Mouse (Mus musculus) heart, postnatal 0 days (tissue): ENCODE results near the gene Morc2a. TPM values are rescaled to one million over a fixed set of nuclear protein-coding genes. Genes with fewer than 3 reads are reported as not detected.
"Not testable (repeated sequence)": the region's sequence is repeated elsewhere in the genome, so short reads cannot be mapped to it uniquely, and the experiment has no call there.

Experiments used
- ATAC-seq: fragments of 200-750 bp; cut with Nextera tagmentation; 2 replicates; pipeline ENCODE4 v1.8.0; 2017; ENCODE audit warnings: low read depth, moderate number of reproducible peaks, moderate library complexity; ENCODE audit not compliant: insufficient read depth
- DNase-seq: peaks from one replicate; pipeline ENCODE4 v3.0.0-alpha.2; 2016; ENCODE audit warnings: low spot score
- H3K27ac ChIP-seq: fragments of 300-500 bp; sonication (generic); 2 replicates; pipeline ENCODE4 v1.5.1; 2014; ENCODE audit warnings: low read depth, mild to moderate bottlenecking
- H3K27me3 ChIP-seq: fragments of 300-500 bp; sonication (generic); 2 replicates; pipeline ENCODE4 v1.6.1; 2014; ENCODE audit warnings: low read length, mixed read lengths; ENCODE audit not compliant: control insufficient read depth, insufficient read depth
- H3K36me3 ChIP-seq: fragments of 300-500 bp; sonication (generic); replicated peaks from 2 replicates; pipeline ENCODE4 v1.6.1; 2014; ENCODE audit warnings: low read length, mixed read lengths; ENCODE audit not compliant: control insufficient read depth, insufficient read depth
- H3K4me1 ChIP-seq: fragments of 300-500 bp; sonication (generic); 2 replicates; pipeline ENCODE4 v1.6.1; 2014; ENCODE audit warnings: antibody characterized with exemption; ENCODE audit not compliant: control insufficient read depth, insufficient read depth
- H3K4me2 ChIP-seq: fragments of 300-500 bp; sonication (generic); 2 replicates; pipeline ENCODE4 v1.6.1; 2014; ENCODE audit warnings: low read depth, mild to moderate bottlenecking, low read length, moderate library complexity
- H3K4me3 ChIP-seq: fragments of 300-500 bp; sonication (generic); 2 replicates; pipeline ENCODE4 v1.5.1; 2014; ENCODE audit warnings: low read depth, low read length
- H3K9ac ChIP-seq: fragments of 300-500 bp; sonication (generic); replicated peaks from 2 replicates; pipeline ENCODE4 v1.6.1; 2014; ENCODE audit warnings: low read depth, low read length, mixed read lengths
- H3K9me3 ChIP-seq: fragments of 300-500 bp; sonication (generic); replicated peaks from 2 replicates; pipeline ENCODE4 v1.6.1; 2016; ENCODE audit warnings: low read length; ENCODE audit not compliant: control insufficient read depth
- CTCF ChIP-seq: IDR thresholded peaks from 2 replicates; pipeline ENCODE4 v1.5.1; 2016; ENCODE audit warnings: antibody characterized with exemption, control low read depth, low read depth
- EP300 ChIP-seq: IDR thresholded peaks from 2 replicates; pipeline ENCODE4 v1.6.1; 2016; ENCODE audit warnings: antibody characterized with exemption, low read depth
- WGBS: fragments of 180-500 bp; shearing (Covaris S2); extraction: QIAGEN DNeasy Blood & Tissue Kit; methylation state at CpG from one replicate; pipeline ENCODE4 v1.1.7; 2014; 5-methylcytosine and 5-hydroxymethylcytosine counted together
- polyA plus RNA-seq: library from polyadenylated mRNA; unstranded; fragments of >200 nt; fragmentation: Nextera tagmentation; extraction: Ambion mirVana; gene quantifications from 2 replicates; pipeline ENCODE4 v1.2.1, GENCODE M21; 2015
- total RNA-seq: library from RNA; depleted of rRNA; stranded (reverse); fragments of >200 nt; gene quantifications from 2 replicates; pipeline ENCODE4 v1.2.3, GENCODE M21; 2014; ENCODE audit warnings: low replicate concordance; rRNA removed

Morc2a gene
- 12.8 and 21.3 TPM in 2 replicates for total RNA-seq
- 7.9 and 9.5 TPM in 2 replicates for polyA plus RNA-seq

GRCm38 (mm10) chr11:3648964-3649841 lies at the start of gene Morc2a:
Morc2a (plus strand) TSS chr11:3649191.
- peaks cover 20% of the 10 kb centered on the region for H3K36me3 ChIP-seq
- peaks cover 6% of the 10 kb centered on the region; the same call in 1 of the 2 replicates for H3K9me3 ChIP-seq
- DNase-seq = peak; percentile 98
- H3K27me3 ChIP-seq = no peaks in the 10 kb centered on the region
- H3K9ac ChIP-seq = peak within 1 kb of the TSS; percentile 99
- WGBS = under 1% methylated on average over 79 of the region's 81 CpGs
- ATAC-seq = peak; percentile 98
- TF ChIP-seq CTCF (peak; percentile 34; the same call in 1 of the 2 replicates), EP300 (0 out of 2 replicates have a peak, but pooled peaks have one; percentile 3)
- peak within 1 kb of the TSS; percentile 97 for H3K4me3 ChIP-seq
- H3K4me1 ChIP-seq = peaks cover 36% of the 10 kb centered on the region
- H3K4me2 ChIP-seq = peak within 1 kb of the TSS; percentile 81
- H3K27ac ChIP-seq = peak within 1 kb of the TSS; percentile 97

- WGBS = 34% methylated on average over 1 of the region's 1 CpGs
- DNase-seq = not testable (repeated sequence)
These were observed 47.0 kb upstream of the Morc2a start for GRCm38 (mm10) chr11:3601966-3602365.

GRCm38 (mm10) chr11:3602687-3603086 lies 46.3 kb upstream of the Morc2a start:
- H3K27ac ChIP-seq, H3K4me2 ChIP-seq, H3K9me3 ChIP-seq, H3K36me3 ChIP-seq, H3K27me3 ChIP-seq, H3K9ac ChIP-seq, ATAC-seq, H3K4me1 ChIP-seq, H3K4me3 ChIP-seq: not testable (repeated sequence)
- DNase-seq = peak; percentile 15
- peak; percentile 71 for TF ChIP-seq CTCF
- WGBS = 50% methylated on average over 1 of the region's 2 CpGs

More at GRCm38 (mm10) chr11:3601966-3602365, 47.0 kb upstream of the Morc2a start:
- not testable (repeated sequence) for H3K4me1 ChIP-seq, H3K4me3 ChIP-seq, H3K9ac ChIP-seq, ATAC-seq, H3K27ac ChIP-seq, H3K27me3 ChIP-seq, H3K36me3 ChIP-seq, H3K4me2 ChIP-seq, H3K9me3 ChIP-seq

- no peak for ATAC-seq
- Histone ChIP-seq H3K4me1 (no peaks in the 10 kb centered on the region), H3K36me3 (no peaks in the 10 kb centered on the region), H3K9ac (no peak overlapping the region), H3K9me3 (no peaks in the 10 kb centered on the region), H3K27ac (no peak overlapping the region), H3K4me3 (no peak overlapping the region), H3K27me3 (no peaks in the 10 kb centered on the region), H3K4me2 (no peak overlapping the region)
- DNase-seq = no peak
- WGBS = 78% methylated on average over 5 of the region's 5 CpGs
- TF ChIP-seq CTCF = no peak
- TF ChIP-seq EP300 = no peak
These were observed 42.5 kb upstream of the Morc2a start for GRCm38 (mm10) chr11:3606456-3606855.

- TF ChIP-seq CTCF (no peak), EP300 (no peak)
- no peak overlapping the region for H3K27ac ChIP-seq
- H3K4me2 ChIP-seq = no peak overlapping the region
- no peak overlapping the region for H3K9ac ChIP-seq
- H3K4me3 ChIP-seq = no peak overlapping the region
- 82% methylated on average over 4 of the region's 4 CpGs for WGBS
- H3K27me3 ChIP-seq = no peaks in the 10 kb centered on the region
- ATAC-seq (no peak), DNase-seq (no peak)
- H3K9me3 ChIP-seq = no peaks in the 10 kb centered on the region
- H3K4me1 ChIP-seq = no peaks in the 10 kb centered on the region
- no peaks in the 10 kb centered on the region for H3K36me3 ChIP-seq
These were observed 33.4 kb upstream of the Morc2a start for GRCm38 (mm10) chr11:3615576-3615975.
